Mouse (Mus musculus): ENCODE measurements at regions not wholly inside any gene's neighbourhood (a gene's known extent, or its start where the extent isn't known, plus 50 kb on each side); places are given as distances from the start of the nearest gene placed in this dataset.

DNA sequence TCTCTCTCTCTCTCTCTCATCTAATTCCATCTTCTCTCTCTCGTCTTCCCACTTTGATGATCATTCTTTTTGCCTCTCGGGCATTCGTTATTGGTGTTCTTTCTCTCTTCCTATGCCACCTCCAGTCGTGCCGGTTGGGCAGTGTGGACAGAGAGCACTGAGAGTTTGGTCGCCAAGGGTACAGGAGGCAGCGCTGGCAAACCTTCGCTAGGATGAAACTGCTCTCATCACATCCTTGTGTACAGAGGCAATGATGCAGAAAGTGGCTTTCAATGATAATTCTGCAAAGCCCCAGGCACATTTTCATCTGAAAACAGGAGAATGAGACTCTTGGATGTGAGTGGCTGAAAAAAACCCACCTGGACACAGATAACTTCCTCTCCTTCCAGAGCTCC lies 479.4 kb downstream of the Nuf2 start:
- no peak for DNase-seq (ENCODE audit: low spot score in 2 of 2)

- DNase-seq (ENCODE audit: low spot score in 2 of 2): no peak
Observed at GRCm38 (mm10) chr1:169051085-169051862, 480.0 kb downstream of the Nuf2 start.

- DNase-seq (ENCODE audit: low spot score in 2 of 2): no peak
Observed at GRCm38 (mm10) chr1:169049846-169050245, 481.4 kb downstream of the Nuf2 start.

DNA sequence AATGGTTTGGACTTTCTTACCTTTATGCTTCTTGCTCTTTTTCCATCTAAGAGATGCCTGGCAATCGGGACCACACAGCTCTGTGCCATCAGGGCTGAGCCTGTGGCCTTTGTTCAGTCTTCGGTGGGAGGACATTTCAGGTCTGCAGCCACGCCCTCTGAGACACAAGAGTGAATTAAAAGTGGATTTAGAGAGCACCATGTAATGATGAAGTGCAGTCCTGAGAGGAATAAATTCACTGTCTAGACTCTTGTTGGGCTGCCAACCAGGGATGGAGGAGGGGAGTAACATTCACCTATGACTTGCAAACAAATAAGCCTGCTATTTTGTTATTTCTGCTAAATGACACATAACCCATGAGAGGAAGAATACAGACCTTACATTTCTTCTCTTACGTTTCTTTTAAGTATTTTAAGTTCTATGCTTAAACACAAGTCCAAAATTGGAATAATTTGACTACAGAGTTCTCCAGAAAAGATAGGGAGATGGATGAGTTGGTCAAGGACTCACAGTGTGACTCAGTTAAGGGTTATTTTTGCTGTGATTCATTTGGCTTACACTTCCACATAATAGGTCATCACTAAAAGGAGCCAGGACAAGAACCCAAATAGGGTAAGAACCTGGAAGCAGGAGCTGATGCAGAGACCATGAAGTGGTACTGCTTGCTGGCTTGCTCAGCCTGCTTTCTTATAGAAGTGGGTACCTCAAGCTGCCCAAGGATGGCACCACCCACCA lies 484.3 kb downstream of the Nuf2 start:
- DNase-seq (ENCODE audit: low spot score in 2 of 2): no peak

GRCm38 (mm10) chr1:169033517-169033916 lies 497.7 kb downstream of the Nuf2 start:
- no peak for DNase-seq (ENCODE audit: low spot score in 2 of 2)

DNA sequence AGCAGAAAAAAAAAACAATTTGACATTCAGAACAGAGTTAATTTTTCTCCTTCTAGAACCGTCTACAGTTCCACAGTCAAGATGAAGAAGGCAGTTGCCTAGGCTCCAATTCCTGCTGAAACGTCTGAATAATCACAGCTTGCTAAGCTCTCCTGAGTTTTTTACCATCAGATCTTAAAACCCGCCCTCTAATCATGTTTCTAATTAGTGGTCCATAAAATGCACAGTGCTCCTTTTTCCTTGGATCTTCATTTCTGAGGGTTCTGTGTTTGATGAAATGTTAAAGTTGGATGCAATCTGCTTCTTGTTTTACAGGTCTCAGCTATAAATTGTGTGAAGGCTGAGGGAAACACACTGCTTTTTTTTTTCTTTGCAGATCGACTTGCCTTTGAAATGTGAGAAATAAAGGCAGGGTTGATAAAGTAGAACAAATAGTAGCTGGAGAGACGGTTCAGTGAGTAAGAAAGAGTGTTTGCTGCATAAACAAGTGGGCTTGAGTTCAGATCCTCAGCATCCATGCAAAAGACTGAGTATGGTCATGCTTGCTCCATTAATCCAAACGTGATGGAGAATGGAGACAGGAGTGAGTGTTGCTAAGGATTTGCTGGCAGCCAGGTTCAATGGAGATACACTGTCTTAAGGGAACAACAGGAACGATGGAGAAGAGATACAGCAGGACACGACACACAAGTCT lies 499.3 kb downstream of the Nuf2 start:
- DNase-seq (ENCODE audit: low spot score in 2 of 2): no peak

GRCm38 (mm10) chr1:169027706-169028105 lies 503.6 kb downstream of the Nuf2 start:
- DNase-seq (ENCODE audit: low spot score in 2 of 2): no peak

DNA sequence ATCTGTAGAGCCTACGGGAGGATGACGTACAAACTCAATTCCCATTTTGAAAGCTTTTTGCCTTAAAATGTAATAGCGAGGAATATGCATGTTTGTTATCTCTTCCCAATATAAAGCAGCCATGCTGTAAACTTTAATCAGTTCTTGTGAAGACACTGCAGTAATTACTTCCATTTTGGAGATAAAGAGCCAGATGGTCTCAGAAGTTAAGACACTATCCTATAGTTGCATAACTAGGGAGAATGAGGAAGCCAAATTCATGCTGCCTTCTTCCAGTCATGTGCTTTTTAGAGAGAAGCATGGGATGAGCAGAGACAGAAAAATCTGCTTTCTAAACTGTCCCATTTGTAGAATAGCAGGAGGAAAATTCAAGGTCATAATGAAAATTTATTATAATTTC lies 504.0 kb downstream of the Nuf2 start:
- no peak for DNase-seq (ENCODE audit: low spot score in 2 of 2)

DNA sequence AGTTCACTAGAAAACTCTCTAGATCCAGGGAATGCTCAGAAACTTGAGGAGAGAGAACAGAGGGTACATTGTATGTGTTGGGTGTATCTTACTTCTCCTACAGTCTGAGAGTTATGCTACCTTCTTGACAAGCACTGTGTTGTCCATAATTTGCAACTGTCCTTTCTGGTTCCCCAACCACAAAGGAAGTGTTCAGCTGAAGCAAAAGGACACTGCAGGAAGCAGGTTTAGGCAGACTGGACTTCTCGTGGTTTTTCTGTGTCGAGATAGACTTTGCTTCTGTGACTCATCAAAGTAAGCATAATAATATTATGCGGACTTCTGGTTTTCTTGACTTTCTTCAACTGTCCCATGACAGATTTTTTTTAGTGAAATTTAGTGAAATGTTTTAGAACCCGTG lies 506.7 kb downstream of the Nuf2 start:
- no peak for DNase-seq (ENCODE audit: low spot score in 2 of 2)

DNA sequence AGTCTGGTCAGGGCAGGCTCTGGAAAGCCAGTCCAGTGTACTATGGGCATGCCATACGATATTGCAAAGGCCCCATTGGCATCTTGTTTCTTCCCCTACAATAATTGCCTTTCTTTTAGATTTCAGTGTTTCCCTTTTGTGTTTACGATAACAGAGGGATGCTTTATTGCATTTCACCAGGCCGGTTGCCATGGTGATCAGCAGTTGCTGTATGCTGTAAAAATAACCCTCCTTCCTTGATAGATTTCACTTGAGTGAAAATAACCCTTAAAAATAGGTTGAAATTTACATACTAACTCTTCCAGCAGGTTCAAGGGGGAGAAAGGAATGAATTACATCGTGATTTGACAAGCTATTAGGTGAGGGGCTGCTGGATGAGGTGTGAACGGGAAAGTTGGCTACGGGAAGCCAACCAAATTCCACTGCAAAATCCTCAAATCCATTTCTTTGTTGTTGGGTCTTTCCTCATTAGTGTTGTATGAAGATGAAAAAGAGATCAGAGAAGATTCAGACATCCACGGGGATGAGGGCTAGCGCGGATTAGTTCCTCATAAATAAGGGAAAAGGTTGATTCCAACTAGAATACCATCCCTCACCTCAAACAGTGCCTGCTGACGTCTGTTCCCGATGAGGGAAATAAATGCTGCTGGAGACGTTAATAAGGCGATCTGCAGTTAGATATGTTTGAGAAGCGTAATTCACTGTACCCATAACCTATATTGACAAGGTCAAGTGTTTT lies 539.6 kb downstream of the Nuf2 start:
- peak; percentile 66 to 69 for DNase-seq (ENCODE audit: low spot score in 2 of 2)

GRCm38 (mm10) chr1:168975037-168975698 lies 543.1 kb upstream of the Pbx1 start:
- DNase-seq (ENCODE audit: low spot score in 2 of 2): no peak

GRCm38 (mm10) chr1:168969402-168969801 lies 537.3 kb upstream of the Pbx1 start:
- DNase-seq (ENCODE audit: low spot score in 2 of 2): no peak

- DNase-seq (ENCODE audit: low spot score in 2 of 2): no peak
Observed at GRCm38 (mm10) chr1:168967334-168967733, 535.3 kb upstream of the Pbx1 start.

DNA sequence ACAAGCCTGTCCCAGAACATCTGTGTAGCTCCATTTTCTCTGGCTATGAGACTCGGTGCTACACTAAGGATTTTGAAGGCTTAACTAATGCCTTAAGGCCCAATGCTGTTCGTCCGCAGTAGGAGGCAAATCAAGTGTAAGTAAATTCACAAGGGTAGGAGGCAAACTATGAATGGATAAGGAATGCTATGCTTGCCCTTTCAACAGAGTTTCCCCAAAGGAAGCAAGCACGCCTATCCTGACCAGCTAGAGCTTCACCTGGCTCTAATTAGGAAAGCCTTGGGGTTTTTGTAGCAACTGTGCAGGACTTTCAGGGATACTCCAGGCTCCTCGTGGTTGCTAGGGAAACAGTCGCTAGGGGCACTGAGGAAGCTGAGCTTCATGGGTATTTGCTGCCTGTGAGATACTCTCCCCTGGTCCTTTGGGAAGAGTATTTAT lies 532.4 kb upstream of the Pbx1 start:
- DNase-seq (ENCODE audit: low spot score in 2 of 2): no peak

DNA sequence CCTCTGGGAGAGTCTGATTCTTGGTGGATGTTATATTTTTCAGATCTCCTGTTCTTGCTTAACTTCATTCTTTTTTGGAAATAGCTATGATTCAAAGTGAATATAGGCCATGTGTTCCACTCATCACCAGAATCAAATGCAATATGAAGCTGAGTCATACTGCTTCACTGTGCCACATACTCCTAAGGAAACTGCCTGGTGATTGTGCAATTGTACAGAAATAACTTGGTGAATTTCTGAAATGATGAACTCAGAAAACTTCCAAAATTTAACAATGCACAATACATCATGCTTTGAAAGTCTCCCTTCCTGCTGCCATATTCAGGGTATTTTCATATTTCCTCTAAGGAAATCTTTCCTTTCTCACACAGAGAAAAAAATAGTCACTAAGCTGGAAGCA lies 518.9 kb upstream of the Pbx1 start:
- DNase-seq (ENCODE audit: low spot score in 2 of 2): no peak

GRCm38 (mm10) chr1:168924100-168924815 lies 492.2 kb upstream of the Pbx1 start:
- no peak for DNase-seq (ENCODE audit: low spot score in 2 of 2)

- no peak for DNase-seq (ENCODE audit: low spot score in 2 of 2)
Observed at GRCm38 (mm10) chr1:168918331-168919076, 486.4 kb upstream of the Pbx1 start.

DNA sequence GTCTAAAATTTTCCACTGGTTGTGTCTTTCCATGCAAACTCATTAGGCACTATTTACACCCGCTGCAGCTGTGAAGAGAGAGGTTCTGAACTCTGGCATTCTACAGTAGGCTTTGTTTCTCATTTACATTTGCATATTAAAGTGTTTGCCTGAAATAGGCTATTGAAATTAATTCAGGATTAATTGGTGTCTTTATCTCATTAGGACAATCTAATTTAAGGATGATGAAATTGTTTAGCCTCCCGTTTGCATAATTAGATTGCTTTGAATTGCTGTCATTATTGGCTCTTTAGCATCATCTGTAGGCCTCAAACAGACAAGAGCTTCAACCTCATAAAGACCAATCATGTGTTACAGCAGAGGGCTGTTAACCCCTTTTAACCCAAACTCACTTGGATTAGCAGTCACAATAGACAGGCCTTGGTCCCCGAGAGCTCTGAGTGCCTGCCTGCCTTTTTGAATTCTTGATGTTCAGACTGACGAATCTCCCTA lies 476.7 kb upstream of the Pbx1 start:
- no peak for DNase-seq (ENCODE audit: low spot score in 2 of 2)

DNA sequence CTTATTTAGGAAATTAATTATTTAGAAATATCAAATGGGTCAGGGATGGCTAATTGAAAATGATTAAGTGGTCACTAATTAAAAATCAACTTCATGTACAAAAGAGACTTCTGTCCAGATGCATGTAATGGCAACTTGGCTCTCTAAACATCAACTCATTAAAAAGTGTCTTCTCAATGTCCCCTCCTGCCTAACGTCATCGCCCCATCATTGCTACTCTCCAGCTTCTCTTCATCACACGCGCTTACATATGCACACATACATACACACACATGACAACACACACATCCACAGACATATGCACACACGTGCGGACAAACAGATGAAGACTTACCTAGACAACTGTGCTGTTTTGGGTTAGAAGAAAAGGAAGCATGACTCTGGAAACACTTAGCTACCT lies 476.1 kb upstream of the Pbx1 start:
- no peak for DNase-seq (ENCODE audit: low spot score in 2 of 2)

DNA sequence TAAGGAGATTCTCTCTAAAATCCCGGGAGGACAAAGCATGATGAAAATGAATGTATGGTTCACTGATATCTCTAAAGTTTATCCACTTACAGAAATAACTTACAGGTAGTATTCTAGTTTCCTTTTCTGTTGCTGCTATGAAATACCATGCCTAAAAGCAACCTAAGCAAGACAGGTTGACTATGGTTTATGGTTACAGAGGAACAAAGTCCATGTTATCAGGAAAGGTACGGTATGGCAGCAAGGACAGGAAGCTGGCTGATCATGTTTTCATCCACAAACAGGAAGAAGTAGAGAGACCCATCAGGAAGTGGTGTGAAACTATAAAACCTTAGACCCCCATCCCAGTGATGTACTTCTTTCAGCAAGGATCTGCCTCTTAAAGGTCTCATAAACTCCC lies 466.4 kb upstream of the Pbx1 start:
- DNase-seq (ENCODE audit: low spot score in 2 of 2): no peak
